Mouse (Mus musculus): ENCODE data around the gene Wdr83os.

Gene Wdr83os

DNA sequence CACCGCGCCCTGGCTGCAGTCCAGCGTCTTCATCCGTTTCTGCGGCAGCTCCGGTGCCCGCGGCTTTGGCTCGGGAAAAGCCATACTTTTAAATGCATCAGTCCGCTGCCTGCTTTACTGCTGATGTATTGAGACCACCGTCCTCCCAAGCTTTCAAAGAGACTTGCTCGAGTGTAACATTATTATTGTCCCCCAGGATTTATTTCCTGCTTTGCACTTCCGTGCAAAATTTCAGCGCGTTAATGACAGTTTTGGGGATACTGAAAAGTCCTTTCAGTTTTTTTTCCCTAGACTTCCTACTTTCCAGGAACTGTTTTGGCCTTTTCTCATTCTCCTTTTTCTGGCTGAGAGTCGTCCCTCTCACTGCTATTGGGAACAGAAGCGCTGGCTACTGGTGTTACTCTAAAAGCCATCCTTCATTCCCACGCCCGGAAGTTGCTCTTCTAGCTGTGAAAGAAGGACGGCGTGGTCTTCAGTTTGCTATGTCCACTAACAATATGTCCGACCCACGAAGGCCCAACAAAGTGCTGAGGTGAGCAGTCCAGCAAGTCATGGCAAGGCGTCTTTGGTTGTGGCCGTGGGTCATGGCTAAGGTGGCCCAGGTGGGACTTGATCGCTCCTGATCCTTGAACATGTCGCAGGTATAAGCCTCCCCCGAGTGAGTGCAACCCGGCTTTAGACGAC, at the start of gene Wdr83os:
Gene Wdr83os, plus strand, starts transcription at position 209 of the 684 bp plus-strand sequence.
- peak; percentile 78 for DNase-seq (ENCODE audit: extremely low spot score, low spot score)

DNA sequence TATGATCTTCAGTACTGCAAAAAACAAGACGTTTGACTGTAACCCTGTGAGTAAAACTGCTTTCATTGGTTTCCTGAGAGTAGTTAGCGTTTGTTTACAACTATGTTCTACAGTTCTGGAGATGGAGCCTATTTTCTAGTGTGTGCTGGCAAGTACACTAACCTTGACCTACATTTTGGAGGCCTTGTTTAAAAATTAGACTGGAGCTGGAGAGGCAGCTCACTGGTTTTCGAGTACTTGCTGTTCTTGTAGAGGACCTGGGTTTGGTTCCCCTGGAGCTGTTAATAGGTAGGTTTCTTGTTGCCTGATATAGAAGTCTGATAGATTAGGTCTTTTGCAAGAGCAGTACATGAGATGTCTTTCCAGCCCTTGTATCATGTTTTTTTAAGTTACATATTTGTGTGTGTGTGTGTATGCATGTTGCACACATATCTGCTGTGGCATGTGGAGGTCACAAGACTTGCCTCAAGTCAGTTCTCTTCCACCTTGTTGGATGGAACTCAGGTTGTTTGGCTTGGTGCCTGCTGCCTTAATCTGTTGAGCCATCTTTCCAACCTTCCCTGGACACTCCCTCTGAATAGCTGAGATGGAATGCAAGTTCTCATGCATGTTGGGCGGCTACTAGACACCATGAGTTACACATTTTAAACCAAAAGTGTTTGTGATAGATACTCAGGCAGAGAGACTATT, 47.8 kb upstream of the Wdr83os start:
- DNase-seq (ENCODE audit: extremely low spot score, low spot score) = no peak

DNA sequence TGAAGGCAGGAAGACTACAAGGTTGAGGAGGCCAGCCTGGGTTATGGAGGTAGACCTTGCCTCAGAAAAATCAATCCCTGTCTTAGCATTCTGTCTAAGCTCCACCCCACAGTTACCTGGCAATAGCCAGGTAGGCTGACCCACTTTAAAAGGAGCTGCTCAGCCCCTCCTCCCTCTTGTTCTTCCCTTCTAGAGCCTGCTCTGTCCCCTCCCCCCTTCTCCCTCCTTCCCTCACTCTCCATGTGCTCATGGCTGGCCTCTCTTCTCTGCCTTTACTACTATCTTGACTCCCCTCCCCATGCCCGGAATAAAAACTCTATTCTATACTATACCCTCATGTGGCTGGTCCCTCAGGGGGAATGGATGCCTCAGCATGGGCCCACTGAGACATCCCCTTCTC, 46.7 kb upstream of the Wdr83os start:
- no peak for DNase-seq (ENCODE audit: extremely low spot score, low spot score)

- DNase-seq (ENCODE audit: extremely low spot score, low spot score) = peak; percentile 73
These were observed 45.8 kb upstream of the Wdr83os start for GRCm38 (mm10) chr8:85034764-85035163.

DNA sequence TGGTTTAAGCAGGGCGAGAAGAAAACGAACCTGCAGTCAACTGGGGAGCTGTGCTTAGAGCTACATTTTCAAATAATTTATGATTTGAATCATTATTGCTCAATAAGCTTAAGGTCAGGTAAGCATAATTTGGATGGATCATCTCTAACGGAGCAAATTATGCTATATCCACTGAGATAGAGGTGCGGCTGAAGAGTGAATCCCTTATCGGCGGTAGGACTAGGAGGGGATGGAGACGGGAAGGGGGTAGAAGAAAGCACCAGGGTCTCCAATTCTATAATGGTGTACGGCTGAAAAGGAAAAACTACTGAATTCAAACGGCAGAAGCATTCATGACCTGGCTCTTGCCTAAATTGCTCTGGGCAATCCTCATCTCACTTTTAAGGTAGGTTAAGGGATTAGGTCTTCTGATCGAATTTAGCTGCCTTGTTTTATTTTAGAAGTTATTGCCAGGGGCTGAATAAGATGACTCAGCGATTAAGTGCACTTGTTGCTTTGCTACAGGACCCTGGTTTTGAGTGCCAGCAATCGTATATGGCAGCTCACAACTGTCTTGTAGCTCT, 45.3 kb upstream of the Wdr83os start:
- DNase-seq (ENCODE audit: extremely low spot score, low spot score) = peak; percentile 24

DNA sequence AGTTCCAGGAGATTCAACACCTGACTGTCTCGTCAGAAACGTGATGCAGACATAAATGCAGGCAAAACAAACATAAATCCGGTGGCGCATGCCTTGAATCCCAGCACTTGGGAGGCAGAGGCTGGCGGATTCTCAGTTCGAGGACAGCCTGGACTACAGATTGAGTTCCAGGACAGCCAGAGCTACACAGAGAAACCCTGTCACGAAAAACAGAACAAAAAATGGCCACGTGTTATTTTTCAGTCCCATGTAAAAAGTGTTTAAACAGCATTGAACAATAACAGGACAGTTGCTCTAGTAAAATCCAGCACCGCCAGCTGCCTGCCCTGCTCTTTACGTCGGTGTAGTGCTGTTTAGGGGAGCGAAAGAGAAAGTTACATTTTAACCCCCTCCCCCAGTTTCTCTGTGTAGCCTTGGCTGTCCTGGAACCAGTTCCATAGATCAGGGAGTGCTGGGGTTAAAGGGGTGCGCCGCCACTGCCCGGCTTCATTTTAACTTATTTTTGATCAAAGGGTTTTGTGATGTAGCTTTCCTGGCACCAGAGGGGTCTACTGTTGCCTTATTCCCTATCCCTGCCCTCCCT, 44.7 kb upstream of the Wdr83os start:
- DNase-seq (ENCODE audit: extremely low spot score, low spot score) = peak; percentile 42

GRCm38 (mm10) chr8:85036381-85036717, 44.2 kb upstream of the Wdr83os start:
- no peak for DNase-seq (ENCODE audit: extremely low spot score, low spot score)

GRCm38 (mm10) chr8:85036718-85037365, 43.7 kb upstream of the Wdr83os start, which contains the start of gene Tnpo2:
Gene Tnpo2, plus strand, starts transcription at chr8:85036915.
- DNase-seq (ENCODE audit: extremely low spot score, low spot score) = peak; percentile 90

DNA sequence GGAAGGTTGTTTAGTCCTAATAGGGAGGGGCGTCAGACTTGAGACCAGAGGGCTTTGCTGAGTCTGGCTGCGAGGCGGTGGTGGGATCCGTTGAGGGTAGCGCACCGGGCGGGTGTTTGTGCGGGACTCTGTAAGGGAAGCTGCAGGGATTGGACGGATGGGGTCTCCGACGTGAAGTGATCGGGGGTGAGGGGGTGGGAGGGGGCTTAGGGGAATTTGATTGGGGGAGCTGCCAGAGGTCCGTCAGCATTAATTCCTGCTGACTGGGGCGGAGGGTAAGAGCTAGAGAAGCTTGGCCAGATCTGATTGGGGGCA, 43.2 kb upstream of the Wdr83os start:
- no peak for DNase-seq (ENCODE audit: extremely low spot score, low spot score)

- peak; percentile 65 for DNase-seq (ENCODE audit: extremely low spot score, low spot score)
These were observed 42.6 kb upstream of the Wdr83os start for GRCm38 (mm10) chr8:85037681-85038531.

DNA sequence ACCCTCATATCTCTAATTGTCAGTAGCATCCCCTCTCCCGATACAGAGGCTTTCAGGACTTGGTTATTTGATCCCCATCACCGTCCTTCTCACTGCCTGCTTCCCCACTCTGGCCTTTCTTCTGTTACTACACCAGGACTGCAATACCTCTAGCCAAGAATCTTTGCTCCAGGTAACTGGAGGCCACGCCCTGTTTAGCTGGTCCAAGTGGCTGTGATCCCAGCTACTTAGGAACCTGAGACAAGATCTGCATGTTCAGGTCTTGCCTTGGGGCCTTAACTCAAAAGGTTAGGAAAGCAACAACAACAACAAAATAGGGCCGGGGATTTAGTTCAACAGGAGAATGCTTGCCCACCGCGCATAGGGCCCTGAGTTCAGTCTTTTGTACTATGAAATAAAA, 36.9 kb upstream of the Wdr83os start:
- DNase-seq (ENCODE audit: extremely low spot score, low spot score) = no peak

GRCm38 (mm10) chr8:85057367-85057766, 23.2 kb upstream of the Wdr83os start:
- DNase-seq (ENCODE audit: extremely low spot score, low spot score) = no peak

DNA sequence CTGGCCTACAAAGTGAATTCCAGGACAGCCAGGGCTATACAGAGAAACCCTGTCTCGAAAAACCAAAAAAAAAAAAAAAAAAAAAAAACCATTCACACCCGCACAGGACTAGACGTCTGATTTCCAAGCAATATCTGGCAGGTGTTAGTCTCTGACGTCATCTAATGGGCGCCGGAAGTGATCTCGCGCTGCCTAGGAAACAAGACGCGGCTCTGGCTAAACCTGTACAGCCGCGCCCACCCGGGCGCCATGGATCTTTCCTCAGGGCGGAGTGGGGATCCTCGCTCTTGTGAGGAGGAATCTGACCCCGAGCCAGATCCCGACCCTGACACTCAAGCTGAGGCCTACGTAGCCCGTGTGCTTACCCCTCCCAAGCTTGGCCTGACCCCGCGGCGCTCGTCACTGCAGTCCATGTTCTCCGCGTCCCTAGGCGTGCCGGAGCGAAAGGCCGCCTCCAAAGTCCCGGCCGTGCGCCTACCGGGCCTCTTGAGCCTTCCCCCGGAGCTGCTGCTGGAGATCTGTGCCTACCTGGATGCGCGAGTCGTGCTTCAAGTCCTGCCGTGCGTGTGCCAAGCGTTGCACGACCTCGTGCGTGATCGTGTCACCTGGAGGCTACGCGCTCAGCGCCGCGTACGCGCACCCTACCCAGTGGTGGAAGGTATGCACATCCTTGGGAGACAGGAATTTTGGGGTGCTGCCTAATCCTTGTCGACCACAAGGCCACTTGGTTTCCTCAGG, 20.5 kb upstream of the Wdr83os start, which contains the start of gene Fbxw9:
Gene Fbxw9, plus strand, starts transcription at position 177 of the 738 bp plus-strand sequence.
- DNase-seq (ENCODE audit: extremely low spot score, low spot score) = peak; percentile 91

- DNase-seq (ENCODE audit: extremely low spot score, low spot score) = no peak
These were observed 17.9 kb upstream of the Wdr83os start for GRCm38 (mm10) chr8:85062603-85063002.

DNA sequence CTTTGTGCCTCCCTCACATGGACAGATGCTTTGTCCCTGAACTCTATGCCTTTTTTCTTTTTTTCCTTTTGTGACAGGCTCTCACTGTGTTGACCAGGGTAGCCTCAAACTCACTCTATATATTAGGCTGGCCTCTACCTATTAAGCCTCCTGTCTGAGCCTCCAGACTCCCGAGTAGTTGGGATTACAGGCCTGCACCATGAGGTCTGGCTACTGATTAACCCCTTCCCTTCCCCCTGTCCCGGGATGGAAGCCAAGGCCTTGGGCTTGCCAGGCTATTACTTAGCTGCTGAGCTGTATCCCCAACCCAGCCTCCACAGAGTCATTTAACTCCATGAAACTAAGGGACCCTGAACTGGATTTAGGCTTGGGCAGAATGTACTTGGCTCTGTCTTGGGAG, 15.3 kb upstream of the Wdr83os start:
- no peak for DNase-seq (ENCODE audit: extremely low spot score, low spot score)

- no peak for DNase-seq (ENCODE audit: extremely low spot score, low spot score)
These were observed 13.4 kb upstream of the Wdr83os start for GRCm38 (mm10) chr8:85067155-85067554.

DNA sequence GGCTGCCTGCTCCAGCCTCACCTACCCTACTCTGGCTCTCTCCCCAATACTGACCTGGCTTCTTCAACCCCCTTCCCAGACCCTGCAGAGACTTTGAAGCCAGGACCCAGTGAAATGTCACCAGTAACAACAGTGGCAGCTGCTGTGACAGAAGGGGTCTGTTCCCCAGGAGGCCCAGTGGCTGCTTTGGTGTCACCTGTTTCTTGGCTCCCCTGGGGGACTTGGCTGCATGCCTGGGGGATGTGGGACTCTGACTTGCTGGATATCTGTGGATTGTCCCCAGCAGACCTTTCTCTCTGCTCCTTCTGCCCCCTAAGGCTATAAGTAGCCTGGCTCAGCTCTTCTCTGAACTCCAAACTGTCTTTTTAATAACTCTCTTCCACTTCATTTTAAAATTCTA, 12.6 kb upstream of the Wdr83os start, which contains the start of gene Gm5741:
Gene Gm5741, minus strand, starts transcription at position 1 of the 400 bp plus-strand sequence.
- no peak for DNase-seq (ENCODE audit: extremely low spot score, low spot score)

DNA sequence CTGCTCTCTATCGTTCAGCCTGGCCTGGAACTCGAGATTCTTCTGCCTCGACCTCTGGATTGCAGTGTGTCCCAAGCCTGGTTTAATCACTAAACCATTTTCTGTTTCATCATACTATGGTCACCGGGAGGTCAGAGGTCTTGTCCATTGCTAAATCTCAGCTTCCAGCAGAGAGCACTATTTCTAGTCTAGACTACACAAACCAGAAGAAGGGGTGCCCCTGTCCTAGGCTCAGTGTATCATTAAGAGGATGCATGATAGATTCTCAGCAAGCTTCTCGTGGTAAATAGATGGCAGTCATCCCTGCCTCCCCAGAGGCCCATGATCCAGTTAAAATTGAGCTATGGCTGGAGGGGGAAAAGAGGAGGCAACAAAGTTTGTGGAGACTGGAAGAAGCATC, 9.5 kb upstream of the Wdr83os start:
- DNase-seq (ENCODE audit: extremely low spot score, low spot score) = peak; percentile 45

DNA sequence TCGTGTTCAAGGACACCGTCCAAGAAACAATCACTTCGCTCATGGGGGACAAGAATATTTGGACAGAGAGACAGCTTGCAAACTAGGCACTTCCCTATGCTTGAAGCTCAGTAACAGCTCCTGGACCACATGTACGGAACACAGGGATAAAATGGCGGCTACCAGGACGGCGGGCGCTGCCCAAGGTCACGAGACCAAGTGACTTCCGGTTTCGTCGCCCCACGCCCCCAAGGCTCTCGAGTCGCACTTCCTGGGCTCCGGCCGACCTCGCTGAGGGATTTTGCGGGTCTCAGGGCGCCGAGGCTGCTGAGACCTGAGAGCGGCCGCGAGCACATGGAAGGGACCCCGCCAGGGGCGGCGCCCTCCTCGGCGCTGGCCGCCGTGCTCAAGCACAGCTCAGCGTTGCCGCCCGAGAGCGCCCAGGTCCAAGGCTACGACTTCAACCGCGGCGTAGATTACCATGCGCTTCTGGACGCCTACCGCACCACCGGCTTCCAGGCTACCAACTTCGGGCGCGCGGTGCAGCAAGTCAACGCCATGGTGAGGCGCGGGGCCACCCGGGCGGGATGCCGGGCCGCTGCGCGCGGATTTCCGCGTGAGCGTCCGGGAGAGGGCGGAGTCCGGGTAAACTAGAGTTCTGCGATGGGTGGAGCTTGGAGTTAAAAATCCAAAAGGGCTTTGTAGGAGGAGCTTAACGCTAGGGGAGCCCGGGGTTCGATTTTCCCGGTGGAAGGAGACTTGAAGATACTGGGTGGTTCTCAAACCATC, 8.8 kb upstream of the Wdr83os start, which contains the start of gene Dhps:
Gene Dhps, plus strand, starts transcription at position 244 of the 768 bp plus-strand sequence.
- peak; percentile 87 for DNase-seq (ENCODE audit: extremely low spot score, low spot score)

Measured in neural tube, embryonic 10.5 days (tissue).